Mouse (Mus musculus): ENCODE measurements around the gene Gm28230. TPM values are rescaled to one million over a fixed set of nuclear protein-coding genes. Genes with fewer than 3 reads are reported as not detected.
A peak's percentile ranks its signal among the peaks of the same experiment; 100 is the strongest.

The Gm28230 gene
- total RNA-seq, 2 experiments from 2014 or later = not detected

DNA sequence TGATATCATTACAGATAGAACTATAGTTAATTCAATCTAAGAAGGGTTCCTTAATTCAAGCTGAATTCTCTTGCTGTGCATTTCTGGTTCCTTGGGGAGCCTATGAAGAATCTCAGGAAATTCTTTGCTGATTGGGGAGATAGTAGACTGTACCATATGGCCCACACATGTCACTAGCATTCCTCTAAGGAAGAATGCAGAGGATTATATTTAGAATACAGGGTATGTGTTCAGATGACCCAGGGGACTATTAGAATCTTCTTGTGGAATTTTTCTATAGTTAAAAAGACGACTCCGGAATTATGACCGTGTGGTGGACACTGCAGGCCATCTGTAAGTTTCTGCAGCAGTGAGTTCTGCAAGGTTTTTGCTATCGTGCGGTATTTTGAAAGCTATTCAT lies 54.9 kb downstream of the Gm28230 start:
- intact Hi-C loops (cut with DNase I) = no loop called here
- DNase-seq (ENCODE audit: extremely low spot score in 1 of 2, low spot score in 2 of 2) = no peak

GRCm38 (mm10) chr2:74795531-74795930 lies 69.0 kb downstream of the Gm28230 start:
- DNase-seq (ENCODE audit: extremely low spot score in 1 of 2, low spot score in 2 of 2) = no peak
- intact Hi-C loops (cut with DNase I) = no loop called here

Small RNA genes within 50 kb of the gene (microRNA-seq; reads per million reads assigned to microRNA genes)
- gene Gm44463 (not detected), gene Mir10b (52.3 reads per million, percentile 51 among the genes with 10 or more reads in this experiment)

Other genes starting within 250 kb of the Gm28230 start
- 10 to 100 TPM; 65.3 to 68.8 TPM for gene Lnpk, start 147.3 kb upstream of the Gm28230 start, total RNA-seq (2021)
- not detected for gene Evx2, start 67.2 kb upstream of the Gm28230 start, total RNA-seq (2021)
- gene Hoxd13, start 58.4 kb upstream of the Gm28230 start, total RNA-seq (2021) = not detected
- not detected for gene Hoxd12, start 51.7 kb upstream of the Gm28230 start, total RNA-seq (2021)
- not detected for gene Hoxd11, start 47.2 kb upstream of the Gm28230 start, total RNA-seq (2021)
- not detected for gene Hoxd10, start 34.8 kb upstream of the Gm28230 start, total RNA-seq (2021)
- not detected for gene Hoxd9, start 29.0 kb upstream of the Gm28230 start, total RNA-seq (2021)
- not detected for gene Hoxd8, start 22.1 kb upstream of the Gm28230 start, total RNA-seq (2021)
- not detected for gene Hoxd3, start 14.8 kb upstream of the Gm28230 start, total RNA-seq (2021)
- gene Hoxd4, start 14.8 kb upstream of the Gm28230 start, total RNA-seq (2021) = not detected
- gene Hoxd1, start 36.3 kb downstream of the Gm28230 start, total RNA-seq (2021) = under 1 TPM in 1 of 2 experiments, not detected in 1; 0.24 TPM
- gene Mtx2, start 99.1 kb downstream of the Gm28230 start, total RNA-seq (2021) = 10 to 100 TPM; 60.3 to 61.6 TPM

Data from left cerebral cortex, postnatal 10 days (tissue).